Mouse (Mus musculus): ENCODE measurements around the gene Zfp964.
"Not testable (repeated sequence)": the region's sequence is repeated elsewhere in the genome, so short reads cannot be mapped to it uniquely, and the experiment has no call there.

Gene Zfp964

GRCm38 (mm10) chr8:69654358-69654981 lies at the start of gene Zfp964:
TSS of gene Zfp964 (plus strand) at chr8:69654479.
- peak; percentile 11 to 43 for DNase-seq (ENCODE audit: low read depth in 1 of 2, low spot score in 2 of 2)

DNA sequence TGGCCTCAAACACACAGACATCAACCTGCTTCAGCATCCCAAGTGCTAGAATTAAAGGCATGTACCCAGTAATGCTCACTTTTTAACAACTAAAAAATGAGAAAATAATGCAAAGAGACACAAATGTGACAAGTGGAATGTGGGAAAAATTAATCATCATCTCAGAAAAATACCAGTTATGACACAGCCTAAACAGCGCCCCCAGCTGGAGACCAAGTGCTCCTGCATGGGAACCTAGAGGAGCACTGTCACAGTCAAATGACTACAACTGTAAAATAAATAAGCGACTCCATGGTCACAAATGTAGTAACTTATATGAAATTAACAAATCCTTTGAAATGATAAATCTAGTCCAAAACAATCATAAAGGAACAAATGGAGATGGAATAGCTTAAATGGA lies 39.6 kb upstream of the Zfp964 start:
- no peak for DNase-seq (ENCODE audit: low read depth in 1 of 2, low spot score in 2 of 2)

DNA sequence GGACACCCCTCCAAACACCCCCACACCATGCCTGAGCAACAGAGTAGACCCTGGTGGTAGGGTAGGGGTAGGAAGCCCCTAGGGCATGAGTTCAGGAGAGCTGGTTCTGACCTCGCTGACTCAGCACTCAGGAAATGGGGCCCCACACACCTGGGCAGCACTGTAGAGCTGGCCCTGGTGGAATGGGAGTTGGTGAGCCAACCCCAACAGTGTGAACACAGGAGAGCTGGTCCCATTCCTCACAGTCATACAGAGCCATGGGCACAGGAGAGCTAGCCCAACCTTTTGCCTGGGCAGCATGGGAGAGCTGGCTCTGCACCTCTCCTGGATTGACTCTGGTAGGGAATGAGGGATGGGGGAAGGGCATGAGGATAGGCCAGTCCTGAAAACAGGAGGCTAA lies 36.2 kb upstream of the Zfp964 start:
- no peak for DNase-seq (ENCODE audit: low read depth in 1 of 2, low spot score in 2 of 2)

- DNase-seq (ENCODE audit: low read depth in 1 of 2, low spot score in 2 of 2) = peak; percentile 91 to 98
Measured at GRCm38 (mm10) chr8:69625095-69625789, 29.0 kb upstream of the Zfp964 start, which contains the start of gene Zfp868. TSS of gene Zfp868 (minus strand) at chr8:69625548.

GRCm38 (mm10) chr8:69653808-69654357 lies 396 bp upstream of the Zfp964 start:
- DNase-seq (ENCODE audit: low read depth in 1 of 2, low spot score in 2 of 2) = no peak

DNA sequence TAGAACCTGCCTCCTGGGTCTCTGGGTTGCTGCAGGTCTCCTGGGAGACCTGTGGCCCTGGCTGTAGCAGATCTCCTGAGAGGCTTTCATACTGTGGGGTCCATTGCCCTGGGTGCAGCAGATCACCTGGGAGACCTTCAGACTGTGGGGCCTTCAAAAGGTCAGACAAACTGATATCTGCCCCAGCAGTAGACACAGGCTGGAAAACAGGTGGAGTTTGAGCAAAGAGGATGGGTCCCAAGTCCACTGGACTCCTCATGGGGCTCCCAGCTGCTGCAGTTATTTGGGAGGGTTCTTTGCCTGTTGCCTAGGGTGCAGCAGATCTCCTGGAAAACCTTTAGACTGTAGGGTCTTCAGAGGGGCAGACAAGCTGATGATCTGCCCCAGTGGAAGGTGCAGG lies 7.0 kb downstream of the Zfp964 start:
- DNase-seq (ENCODE audit: low read depth in 1 of 2, low spot score in 2 of 2) = no peak

DNA sequence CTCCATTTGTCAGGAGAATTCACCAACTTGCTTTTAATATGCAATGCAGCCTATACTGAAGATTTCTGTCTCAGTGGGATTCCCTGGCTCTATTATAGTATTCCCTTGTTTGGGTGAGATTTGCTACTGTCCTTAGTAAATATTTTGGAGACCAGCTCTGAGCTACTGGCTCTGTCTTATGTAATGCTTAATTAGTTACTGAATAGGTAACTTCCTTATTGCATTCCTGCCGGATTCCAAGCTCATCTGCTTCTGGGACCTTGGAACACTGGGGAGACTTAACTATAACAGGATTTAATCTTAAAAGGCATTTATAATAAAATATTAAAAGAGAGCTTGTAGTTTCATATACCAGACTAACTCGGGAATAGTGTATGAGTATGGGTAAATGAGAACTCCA lies 10.8 kb downstream of the Zfp964 start:
- DNase-seq (ENCODE audit: low read depth in 1 of 2, low spot score in 2 of 2) = not testable (repeated sequence)

- no peak for DNase-seq (ENCODE audit: low read depth in 1 of 2, low spot score in 2 of 2)
Measured at GRCm38 (mm10) chr8:69701810-69702209, 47.5 kb downstream of the Zfp964 start.

GRCm38 (mm10) chr8:69710624-69711023 lies 56.3 kb downstream of the Zfp964 start, which contains the start of gene Zfp869:
TSS of gene Zfp869 (minus strand) at chr8:69710724.
- not testable (repeated sequence) for DNase-seq (ENCODE audit: low read depth in 1 of 2, low spot score in 2 of 2)

- DNase-seq (ENCODE audit: low read depth in 1 of 2, low spot score in 2 of 2) = no peak
Measured at GRCm38 (mm10) chr8:69713516-69713915, 59.2 kb downstream of the Zfp964 start.

GRCm38 (mm10) chr8:69715366-69715765 lies 61.1 kb downstream of the Zfp964 start:
- DNase-seq (ENCODE audit: low read depth in 1 of 2, low spot score in 2 of 2) = no peak

All from monocyte, adult 2 months (primary cell).